Mouse (Mus musculus) myocyte (in vitro differentiated cells): ENCODE data around the gene Jph4.

Experiments used
- CEBPB ChIP-seq: IDR thresholded peaks from 2 replicates; pipeline ENCODE4 v1.6.1; 2011; ENCODE audit warnings: mild to moderate bottlenecking, moderate library complexity; ENCODE audit not compliant: poor library complexity, insufficient read depth, severe bottlenecking
- E2F4 ChIP-seq: IDR thresholded peaks from one replicate; pipeline ENCODE4 v1.6.1; 2011; ENCODE audit warnings: mild to moderate bottlenecking, control low read depth, moderate library complexity; ENCODE audit not compliant: insufficient read depth
- MAX ChIP-seq: IDR thresholded peaks from one replicate; pipeline ENCODE4 v1.6.1; 2011; ENCODE audit warnings: low read depth, mild to moderate bottlenecking, control low read depth
- MYOD1 ChIP-seq, 3 experiments: IDR thresholded peaks; one replicate each; pipeline ENCODE4 v1.6.1; 2011; ENCODE audit warnings: control low read depth in 2 of 3, low read depth in 2 of 3, mild to moderate bottlenecking in 2 of 3, moderate library complexity in 1 of 3; ENCODE audit not compliant: insufficient read length in 2 of 3, control insufficient read depth in 1 of 3
- MYOG ChIP-seq, 3 experiments: IDR thresholded peaks; one replicate each; pipeline ENCODE4 v1.6.1; 2011; ENCODE audit warnings: control low read depth in 2 of 3, low read depth in 2 of 3, mild to moderate bottlenecking in 2 of 3; ENCODE audit not compliant: insufficient read length in 2 of 3, control insufficient read depth in 1 of 3, insufficient read depth in 1 of 3
- POLR2A ChIP-seq: IDR thresholded peaks from one replicate; pipeline ENCODE4 v1.6.1; 2011; ENCODE audit warnings: low read depth, mild to moderate bottlenecking, control low read depth, moderate library complexity; ENCODE audit not compliant: insufficient read length
- POLR2AphosphoS2 ChIP-seq: IDR thresholded peaks from one replicate; pipeline ENCODE4 v1.6.1; 2011; ENCODE audit warnings: low read depth, control low read depth; ENCODE audit not compliant: insufficient read length
- REST ChIP-seq: IDR thresholded peaks from one replicate; pipeline ENCODE4 v1.6.1; 2011; ENCODE audit warnings: mild to moderate bottlenecking, control low read depth, moderate library complexity; ENCODE audit not compliant: insufficient read depth, insufficient read length
- SRF ChIP-seq: IDR thresholded peaks from one replicate; pipeline ENCODE4 v1.6.1; 2011; ENCODE audit warnings: low read depth; ENCODE audit not compliant: control insufficient read depth, insufficient read length
- TCF3 ChIP-seq: IDR thresholded peaks from one replicate; pipeline ENCODE4 v1.6.1; 2011; ENCODE audit warnings: low read depth, control low read depth; ENCODE audit not compliant: insufficient read length
- USF1 ChIP-seq: IDR thresholded peaks from one replicate; pipeline ENCODE4 v1.6.1; 2011; ENCODE audit warnings: low read depth, mild to moderate bottlenecking, control low read depth, moderate library complexity

- TF ChIP-seq POLR2A (no peak), MAX (no peak), TCF3 (no peak), POLR2AphosphoS2 (no peak), SRF (no peak), CEBPB (no peak), MYOG (IDR thresholded peaks at IDR 0.05; ENCODE audit: control insufficient read depth in 1 of 3, insufficient read depth in 1 of 3, insufficient read length in 2 of 3, low read depth in 2 of 3) (no peak), E2F4 (no peak), MYOD1 (IDR thresholded peaks at IDR 0.05; ENCODE audit: control insufficient read depth in 1 of 3, insufficient read length in 2 of 3, low read depth in 2 of 3) (no peak), REST (no peak), USF1 (no peak)
Observed at GRCm38 (mm10) chr14:55111720-55112119, 5.0 kb downstream of the Jph4 start.
